15 mouse cellular contexts compared by ENCODE assay signal in genomic region chr9:54752201-54752943, GRCm38 (mm10). TPM values are rescaled to one million over a fixed set of nuclear protein-coding genes. Genes with fewer than 3 reads are reported as not detected.
A peak's percentile ranks its signal among the peaks of the same experiment; 100 is the strongest.
DNase-seq lines count a peak whose midpoint lies in the region; ATAC-seq and TF ChIP-seq lines count a peak whose summit lies in the region.
"Had no signal": no experiment of that assay in that cellular context is flagged by ENCODE, and none has a peak within 500 bp of the region (broad histone marks: within the 10 kb centered on the region; RNA-seq: fewer than 3 reads in every experiment).

No protein-coding gene starts in this region.

- H3K36me3 ChIP-seq in kidney, postnatal 0 days (ENCODE audit: insufficient read depth, low read length), result no peaks in the 10 kb centered on the region
- no peaks in the 10 kb centered on the region for H3K36me3 ChIP-seq in embryonic facial prominence, embryonic 11.5 days (replicated peaks; ENCODE audit: control insufficient read depth, insufficient read depth, low read depth, low read length)
- no peaks in the 10 kb centered on the region for H3K36me3 ChIP-seq in limb, embryonic 11.5 days (ENCODE audit: control insufficient read depth, insufficient read depth, low read length)
- H3K36me3 ChIP-seq in neural tube, embryonic 13.5 days, result no peaks in the 10 kb centered on the region
- H3K36me3 ChIP-seq: heart, embryonic 15.5 days had no signal

- H3K27me3 ChIP-seq in kidney, postnatal 0 days (ENCODE audit: insufficient read depth, low read length), result 0 out of 2 replicates have a peak, but pooled peaks cover 4% of the 10 kb centered on the region
- no peaks in the 10 kb centered on the region for H3K27me3 ChIP-seq in embryonic facial prominence, embryonic 11.5 days (ENCODE audit: control insufficient read depth, insufficient read depth, low read length)
- 0 out of 2 replicates have a peak, but pooled peaks cover 2% of the 10 kb centered on the region for H3K27me3 ChIP-seq in limb, embryonic 11.5 days (ENCODE audit: control insufficient read depth, insufficient read depth, low read length)
- H3K27me3 ChIP-seq in neural tube, embryonic 13.5 days, result peaks cover 25% of the 10 kb centered on the region; the same call in 1 of the 2 replicates

- H3K4me3 ChIP-seq in kidney, postnatal 0 days (replicated peaks; ENCODE audit: low read depth, low read length), result no peak overlapping the region
- no peak overlapping the region for H3K4me3 ChIP-seq in embryonic facial prominence, embryonic 11.5 days (ENCODE audit: low read depth, low read length)
- no peak overlapping the region for H3K4me3 ChIP-seq in limb, embryonic 11.5 days (ENCODE audit: low read depth, low read length)
- H3K4me3 ChIP-seq in neural tube, embryonic 13.5 days, result no peak overlapping the region
- H3K4me3 ChIP-seq: heart, embryonic 15.5 days; megakaryocyte, embryonic 14.5 days had no signal

- WGBS in kidney, postnatal 0 days, result 22% methylated on average over 21 of the region's 21 CpGs
- WGBS in embryonic facial prominence, embryonic 11.5 days, result 29% methylated on average over 21 of the region's 21 CpGs
- WGBS in limb, embryonic 11.5 days, result 8% methylated on average over 21 of the region's 21 CpGs
- 5% methylated on average over 21 of the region's 21 CpGs for WGBS in neural tube, embryonic 13.5 days

- no peaks in the 10 kb centered on the region for H3K4me1 ChIP-seq in kidney, postnatal 0 days (replicated peaks; ENCODE audit: insufficient read depth, low read length)
- peaks cover 4% of the 10 kb centered on the region; the same call in 1 of the 2 replicates for H3K4me1 ChIP-seq in embryonic facial prominence, embryonic 11.5 days (ENCODE audit: control insufficient read depth, insufficient read depth, low read length)
- peaks cover 5% of the 10 kb centered on the region; the same call in 1 of the 2 replicates for H3K4me1 ChIP-seq in limb, embryonic 11.5 days (ENCODE audit: control insufficient read depth, insufficient read depth, low read length)
- H3K4me1 ChIP-seq in neural tube, embryonic 13.5 days (replicated peaks), result peaks cover 41% of the 10 kb centered on the region
- H3K4me1 ChIP-seq: heart, embryonic 15.5 days; megakaryocyte, embryonic 14.5 days had no signal

- no peak overlapping the region for H3K27ac ChIP-seq in kidney, postnatal 0 days
- H3K27ac ChIP-seq in embryonic facial prominence, embryonic 11.5 days (replicated peaks; ENCODE audit: low read depth, low read length), result no peak overlapping the region
- H3K27ac ChIP-seq in limb, embryonic 11.5 days (replicated peaks; ENCODE audit: low read depth, low read length), result no peak overlapping the region
- H3K27ac ChIP-seq in neural tube, embryonic 13.5 days (replicated peaks), result peak overlapping the region; percentile 86
- H3K27ac ChIP-seq: heart, embryonic 15.5 days had no signal

- no peaks in the 10 kb centered on the region for H3K9me3 ChIP-seq in kidney, postnatal 0 days (replicated peaks; ENCODE audit: low read length)
- no peaks in the 10 kb centered on the region for H3K9me3 ChIP-seq in embryonic facial prominence, embryonic 11.5 days (replicated peaks; ENCODE audit: control insufficient read depth, low read length)
- no peaks in the 10 kb centered on the region for H3K9me3 ChIP-seq in limb, embryonic 11.5 days (ENCODE audit: control insufficient read depth, low read length)
- H3K9me3 ChIP-seq in neural tube, embryonic 13.5 days, result no peaks in the 10 kb centered on the region
- H3K9me3 ChIP-seq: heart, embryonic 15.5 days had no signal

- ATAC-seq in kidney, postnatal 0 days (replicated peaks; ENCODE audit: low FRiP score, low read depth), result peak; percentile 69; the same call in 1 of the 2 replicates
- peak; percentile 40; the same call in 1 of the 2 replicates for ATAC-seq in embryonic facial prominence, embryonic 11.5 days (replicated peaks; ENCODE audit: insufficient number of reproducible peaks, low FRiP score, low TSS enrichment, low read depth)
- ATAC-seq in limb, embryonic 11.5 days (ENCODE audit: insufficient number of reproducible peaks, low FRiP score, low TSS enrichment, low read depth), result no peak
- ATAC-seq in neural tube, embryonic 13.5 days (ENCODE audit: low read depth), result peak; percentile 59

- no peak overlapping the region for H3K9ac ChIP-seq in kidney, postnatal 0 days (ENCODE audit: low read depth, low read length)
- H3K9ac ChIP-seq in embryonic facial prominence, embryonic 11.5 days (replicated peaks; ENCODE audit: low read length), result peak overlapping the region; percentile 15
- 0 out of 2 replicates have a peak overlapping the region, but pooled peaks have one; percentile 3 for H3K9ac ChIP-seq in limb, embryonic 11.5 days (ENCODE audit: low read length)
- H3K9ac ChIP-seq in neural tube, embryonic 13.5 days, result 0 out of 2 replicates have a peak overlapping the region, but pooled peaks have one; percentile 38
- H3K9ac ChIP-seq: heart, embryonic 15.5 days had no signal

- TF ChIP-seq CTCF in kidney, postnatal 0 days (IDR thresholded peaks at IDR 0.05; ENCODE audit: low read depth), result no peak

- no peak overlapping the region for H3K4me2 ChIP-seq in kidney, postnatal 0 days (ENCODE audit: low read length)
- H3K4me2 ChIP-seq in embryonic facial prominence, embryonic 11.5 days (ENCODE audit: low read depth, low read length), result no peak overlapping the region
- no peak overlapping the region for H3K4me2 ChIP-seq in limb, embryonic 11.5 days (ENCODE audit: low read depth, severe bottlenecking)
- peak overlapping the region; percentile 27; the same call in 1 of the 2 replicates for H3K4me2 ChIP-seq in neural tube, embryonic 13.5 days
- H3K4me2 ChIP-seq: heart, embryonic 15.5 days had no signal

- DNase-seq in kidney, postnatal 0 days (ENCODE audit: low spot score), result peak; percentile 4
- no peak for DNase-seq in kidney, adult 9 months
- peak; percentile 45 for DNase-seq in embryonic facial prominence, embryonic 11.5 days (ENCODE audit: low spot score)
- DNase-seq in limb, embryonic 11.5 days (ENCODE audit: low spot score), result peak; percentile 40
- no peak for DNase-seq in right cerebral cortex, postnatal 25 days
- no peak for DNase-seq in right cerebral cortex, postnatal 36 days (ENCODE audit: low spot score in 2 of 2)
- DNase-seq in urinary bladder, adult 18-20 months (ENCODE audit: low spot score in 2 of 2), result no peak
- DNase-seq: adrenal gland, postnatal 36 days; cerebellum, adult 2 months; lung, adult 18-20 months; thymus, adult 2 months had no signal

RNA-seq across cellular contexts. Expression of gene Crabp1, which starts 12.2 kb away (rescaled TPM):
- 14.3 and 18.0 TPM in 2 replicates for polyA plus RNA-seq in kidney, postnatal 0 days (2015; fragmentation: Nextera tagmentation; extraction: Ambion mirVana)
- 962 and 1,036 TPM in 2 replicates for polyA plus RNA-seq in embryonic facial prominence, embryonic 11.5 days (2014; fragmentation: Nextera tagmentation; extraction: Ambion mirVana)
- 295 and 359 TPM in 2 replicates for polyA plus RNA-seq in limb, embryonic 11.5 days (2014; fragmentation: Nextera tagmentation; extraction: Ambion mirVana)
- 578 and 623 TPM in 2 replicates for polyA plus RNA-seq in neural tube, embryonic 13.5 days (2015; fragmentation: Nextera tagmentation; extraction: Ambion mirVana)
- polyA plus RNA-seq: C2C12 had no signal

RNA-seq across cellular contexts. Expression of gene Wdr61, which starts 18.1 kb away (rescaled TPM):
- 155 and 166 TPM in 2 replicates for polyA plus RNA-seq in kidney, postnatal 0 days (2015; fragmentation: Nextera tagmentation; extraction: Ambion mirVana)
- 196 and 206 TPM in 2 replicates for polyA plus RNA-seq in embryonic facial prominence, embryonic 11.5 days (2014; fragmentation: Nextera tagmentation; extraction: Ambion mirVana)
- 182 and 185 TPM in 2 replicates for polyA plus RNA-seq in limb, embryonic 11.5 days (2014; fragmentation: Nextera tagmentation; extraction: Ambion mirVana)
- polyA plus RNA-seq in neural tube, embryonic 13.5 days (2015; fragmentation: Nextera tagmentation; extraction: Ambion mirVana), result 94.3 and 96.3 TPM in 2 replicates

RNA-seq across cellular contexts. Expression of gene Dnaja4, which starts 53.7 kb away (rescaled TPM):
- 2.9 and 3.2 TPM in 2 replicates for polyA plus RNA-seq in kidney, postnatal 0 days (2015; fragmentation: Nextera tagmentation; extraction: Ambion mirVana)
- polyA plus RNA-seq in embryonic facial prominence, embryonic 11.5 days (2014; fragmentation: Nextera tagmentation; extraction: Ambion mirVana), result 4.2 and 4.7 TPM in 2 replicates
- polyA plus RNA-seq in limb, embryonic 11.5 days (2014; fragmentation: Nextera tagmentation; extraction: Ambion mirVana), result 3.1 and 3.6 TPM in 2 replicates
- 3.9 and 6.0 TPM in 2 replicates for polyA plus RNA-seq in neural tube, embryonic 13.5 days (2015; fragmentation: Nextera tagmentation; extraction: Ambion mirVana)

Comparison
In these comparisons a context has a peak if more than half of its experiments do, and no peak if none do; other contexts are left out.
1. DNase-seq: peak in kidney, postnatal 0 days (single experiment), embryonic facial prominence, embryonic 11.5 days (single experiment) and limb, embryonic 11.5 days (single experiment); none in kidney, adult 9 months (single experiment), right cerebral cortex, postnatal 25 days (single experiment), right cerebral cortex, postnatal 36 days (0 of 2) and urinary bladder, adult 18-20 months (0 of 2).
2. RNA of gene Crabp1, which starts 12.2 kb away (polyA plus RNA-seq): 962 to 1,036 TPM in embryonic facial prominence, embryonic 11.5 days, 578 to 623 TPM in neural tube, embryonic 13.5 days and 295 to 359 TPM in limb, embryonic 11.5 days; 14.3 to 18.0 TPM in kidney, postnatal 0 days; every median in the first group is over 10 times any median in the second.